ENCODE assay signal across 17 mouse cellular contexts in the genomic region with DNA sequence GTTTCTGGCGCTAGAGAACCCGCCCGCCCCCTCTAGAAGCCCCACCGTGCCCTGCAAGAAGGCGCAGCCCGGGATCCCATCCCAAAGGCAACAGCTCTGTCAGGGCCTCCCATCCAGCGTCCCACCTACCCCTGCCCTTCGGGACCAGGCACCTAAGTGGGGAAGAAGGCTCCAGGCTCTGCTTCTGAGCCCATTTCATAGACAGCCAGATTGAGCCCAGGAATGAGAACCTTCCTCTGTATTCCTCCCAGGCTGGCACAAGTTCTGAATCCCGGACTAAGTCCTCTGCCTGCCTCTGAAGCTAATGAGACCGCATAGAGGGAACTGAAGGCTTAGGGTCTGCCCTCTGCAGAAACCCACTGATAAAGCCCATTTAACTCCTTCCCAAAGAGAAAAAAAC. TPM values are rescaled to one million over a fixed set of nuclear protein-coding genes. Genes with fewer than 3 reads are reported as not detected.
"Had no signal": no experiment of that assay in that cellular context is flagged by ENCODE, and none has a peak within 500 bp of the region (broad histone marks: within the 10 kb centered on the region; RNA-seq: fewer than 3 reads in every experiment).

A gene (minus strand): TSS at position 101 of the 400 bp plus-strand sequence.

RNA-seq across cellular contexts. Expression of the gene that starts here (rescaled TPM):
- polyA plus RNA-seq: heart, embryonic 10.5 days; heart, embryonic 11.5 days; heart, embryonic 12.5 days; heart, embryonic 13.5 days; heart, embryonic 14.5 days; heart, embryonic 15.5 days; hindbrain, embryonic 10.5 days; hindbrain, embryonic 11.5 days; hindbrain, embryonic 12.5 days; hindbrain, embryonic 13.5 days; hindbrain, embryonic 14.5 days; hindbrain, embryonic 15.5 days; hindbrain, embryonic 16.5 days; inflammation-experienced regulatory T-cells, adult 6 months; intestine, embryonic 14.5 days; intestine, embryonic 15.5 days; kidney, embryonic 16.5 days had no signal
